Mouse (Mus musculus) forebrain, embryonic 12.5 days (tissue): ENCODE measurements around the gene Ap4e1. TPM values are rescaled to one million over a fixed set of nuclear protein-coding genes. Genes with fewer than 3 reads are reported as not detected.
"Not testable (repeated sequence)": the region's sequence is repeated elsewhere in the genome, so short reads cannot be mapped to it uniquely, and the experiment has no call there.

Source experiments
- ATAC-seq: fragments of 200-750 bp; cut with Nextera tagmentation; 2 replicates; pipeline ENCODE4 v1.8.0; 2017; ENCODE audit warnings: moderate TSS enrichment; ENCODE audit not compliant: low FRiP score
- H3K27ac ChIP-seq: fragments of 300-500 bp; sonication (generic); 2 replicates; pipeline ENCODE4 v1.5.1; 2016; ENCODE audit warnings: mild to moderate bottlenecking
- H3K27me3 ChIP-seq: fragments of 300-500 bp; sonication (generic); 2 replicates; pipeline ENCODE4 v1.6.1; 2016; ENCODE audit warnings: mild to moderate bottlenecking
- H3K36me3 ChIP-seq: fragments of 300-500 bp; sonication (generic); replicated peaks from 2 replicates; pipeline ENCODE4 v1.6.1; 2016; ENCODE audit warnings: mild to moderate bottlenecking
- H3K4me1 ChIP-seq: fragments of 300-500 bp; sonication (generic); 2 replicates; pipeline ENCODE4 v1.6.1; 2016
- H3K4me2 ChIP-seq: fragments of 300-500 bp; sonication (generic); 2 replicates; pipeline ENCODE4 v1.6.1; 2016; ENCODE audit warnings: mild to moderate bottlenecking, moderate library complexity
- H3K4me3 ChIP-seq: fragments of 300-500 bp; sonication (generic); replicated peaks from 2 replicates; pipeline ENCODE4 v1.5.1; 2016; ENCODE audit warnings: mild to moderate bottlenecking
- H3K9ac ChIP-seq: fragments of 300-500 bp; sonication (generic); 2 replicates; pipeline ENCODE4 v1.6.1; 2016; ENCODE audit warnings: mild to moderate bottlenecking
- H3K9me3 ChIP-seq: fragments of 300-500 bp; sonication (generic); 2 replicates; pipeline ENCODE4 v1.6.1; 2016
- WGBS: fragments of 180-500 bp; shearing (Covaris S2); methylation state at CpG from one replicate; pipeline ENCODE4 v1.1.7; 2016; 5-methylcytosine and 5-hydroxymethylcytosine counted together
- microRNA-seq: library from miRNA; unstranded; fragments of <30 nt; microRNA quantifications from one replicate; pipeline ENCODE4, GENCODE M21; 2017
- polyA plus RNA-seq: library from polyadenylated mRNA; unstranded; fragments of >200 nt; fragmentation: Nextera tagmentation; extraction: Ambion mirVana; gene quantifications from 2 replicates; pipeline ENCODE4 v1.2.1, GENCODE M21; 2016

Gene Ap4e1
- polyA plus RNA-seq, 1 experiment from 2014 or later: 15.0 TPM

DNA sequence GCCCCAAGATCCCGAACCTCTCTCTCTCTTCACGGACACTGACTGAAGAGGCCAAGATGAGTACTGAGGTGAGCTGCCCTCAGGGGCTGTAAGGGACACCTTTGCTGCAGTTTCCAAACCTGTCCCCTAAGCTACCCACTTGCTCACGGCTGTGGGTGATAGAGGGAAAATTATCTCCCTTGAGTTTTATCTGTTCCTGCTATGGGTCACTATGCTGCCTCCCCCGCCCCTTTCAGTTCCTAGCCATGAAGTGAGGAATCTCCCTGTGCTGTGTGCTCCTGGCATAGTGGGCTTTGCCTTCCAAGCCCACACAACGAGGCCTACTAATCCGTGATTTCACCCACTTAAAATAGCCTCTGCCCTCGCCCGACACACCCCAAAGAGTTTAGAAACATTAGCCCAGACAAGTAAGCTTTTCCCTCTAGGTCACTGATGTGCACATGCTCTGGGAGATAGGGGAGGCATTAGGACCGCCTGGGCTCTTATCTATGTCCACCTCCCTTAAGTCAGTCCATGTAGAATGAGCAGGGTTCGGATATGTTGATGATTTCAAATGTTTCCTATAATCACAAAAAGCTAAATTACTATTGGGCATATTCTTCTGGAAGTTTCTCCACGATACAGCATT, 72.2 kb downstream of the Ap4e1 start:
- H3K4me1 ChIP-seq: no peaks in the 10 kb centered on the region
- ATAC-seq: no peak
- WGBS: 89% methylated on average over 11 of the region's 11 CpGs
- H3K27ac ChIP-seq: no peak overlapping the region
- H3K27me3 ChIP-seq: no peaks in the 10 kb centered on the region
- no peaks in the 10 kb centered on the region for H3K9me3 ChIP-seq
- no peak overlapping the region for H3K4me3 ChIP-seq
- no peaks in the 10 kb centered on the region for H3K36me3 ChIP-seq
- H3K9ac ChIP-seq: no peak overlapping the region
- no peak overlapping the region for H3K4me2 ChIP-seq

DNA sequence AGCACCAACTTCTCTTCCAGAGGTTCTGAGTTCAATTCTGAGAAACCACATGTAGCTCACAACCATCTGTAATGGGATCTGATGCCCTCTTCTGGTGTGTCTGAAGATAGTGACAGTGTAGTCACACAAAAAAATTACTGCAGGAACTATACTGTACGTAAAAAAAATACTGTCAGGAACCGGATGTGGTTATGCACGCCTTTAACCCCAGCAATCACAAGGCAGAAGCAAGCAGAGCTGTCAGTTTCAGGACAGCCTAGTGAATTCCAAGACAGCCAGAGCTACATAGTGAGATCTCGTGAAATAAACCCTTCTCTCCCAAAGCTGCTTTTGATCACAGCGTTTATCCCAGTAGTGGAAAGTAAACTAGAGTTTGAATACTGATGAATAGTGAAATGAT, 77.7 kb downstream of the Ap4e1 start:
- H3K4me2 ChIP-seq: no peak overlapping the region
- no peak overlapping the region for H3K27ac ChIP-seq
- H3K4me3 ChIP-seq: no peak overlapping the region
- H3K36me3 ChIP-seq: 0 out of 2 replicates have a peak, but pooled peaks cover 4% of the 10 kb centered on the region
- H3K27me3 ChIP-seq: no peaks in the 10 kb centered on the region
- no peak overlapping the region for H3K9ac ChIP-seq
- H3K9me3 ChIP-seq: no peaks in the 10 kb centered on the region
- 93% methylated on average over 5 of the region's 5 CpGs for WGBS
- H3K4me1 ChIP-seq: no peaks in the 10 kb centered on the region
- ATAC-seq: no peak

GRCm38 (mm10) chr2:127090151-127090550, 81.6 kb downstream of the Ap4e1 start:
- not testable (repeated sequence) for H3K27me3 ChIP-seq, ATAC-seq, H3K4me3 ChIP-seq, H3K4me1 ChIP-seq, H3K27ac ChIP-seq, H3K4me2 ChIP-seq, H3K36me3 ChIP-seq, H3K9ac ChIP-seq, H3K9me3 ChIP-seq

- Histone ChIP-seq H3K9me3 (no peaks in the 10 kb centered on the region), H3K4me3 (no peak overlapping the region), H3K36me3 (no peaks in the 10 kb centered on the region), H3K9ac (no peak overlapping the region), H3K4me2 (no peak overlapping the region), H3K4me1 (no peaks in the 10 kb centered on the region), H3K27ac (no peak overlapping the region), H3K27me3 (no peaks in the 10 kb centered on the region)
- ATAC-seq: no peak
- 82% methylated on average over 8 of the region's 8 CpGs for WGBS
These were observed 83.5 kb downstream of the Ap4e1 start for GRCm38 (mm10) chr2:127092000-127092399.

DNA sequence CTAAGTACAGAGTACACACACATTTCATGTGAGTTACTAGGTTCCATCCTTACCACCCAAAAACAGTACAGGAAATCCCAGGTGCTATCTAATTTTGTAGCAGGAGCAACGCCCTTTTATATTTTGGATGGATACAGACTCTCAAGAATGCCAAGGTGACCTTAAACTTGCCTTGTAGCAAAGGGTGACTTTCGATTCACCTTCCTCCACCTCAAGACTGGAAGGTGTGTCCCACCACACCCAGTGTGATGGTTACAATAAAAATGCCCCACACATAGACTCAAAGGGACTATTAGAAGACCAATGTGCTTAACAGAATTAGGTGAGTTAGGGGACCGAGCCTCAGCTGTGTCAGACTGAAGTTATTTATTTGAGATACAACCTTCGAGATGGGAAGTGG, 100.5 kb downstream of the Ap4e1 start:
- Histone ChIP-seq H3K4me3 (no peak overlapping the region), H3K4me2 (no peak overlapping the region), H3K27me3 (no peaks in the 10 kb centered on the region), H3K27ac (no peak overlapping the region), H3K36me3 (peaks cover 92% of the 10 kb centered on the region), H3K9ac (no peak overlapping the region), H3K9me3 (no peaks in the 10 kb centered on the region), H3K4me1 (no peaks in the 10 kb centered on the region)
- no peak for ATAC-seq
- WGBS: 93% methylated on average over 4 of the region's 4 CpGs

Small RNAs within 50 kb of the gene (microRNA-seq; reads per million reads assigned to microRNA genes)
- not detected for gene Gm24081

Other genes with a start within 250 kb of the Ap4e1 start
- 3.2 and 3.6 TPM in 2 replicates for gene Usp50, start 225.2 kb upstream of the Ap4e1 start, polyA plus RNA-seq
- 40.2 and 43.5 TPM in 2 replicates for gene Trpm7, start 132.5 kb upstream of the Ap4e1 start, polyA plus RNA-seq
- gene Sppl2a, start 75.5 kb upstream of the Ap4e1 start, polyA plus RNA-seq: 36.9 and 37.2 TPM in 2 replicates
- gene Blvra, start 61.9 kb downstream of the Ap4e1 start, polyA plus RNA-seq: 18.1 and 18.9 TPM in 2 replicates
- gene Ncaph, start 125.2 kb downstream of the Ap4e1 start, polyA plus RNA-seq: 105 and 111 TPM in 2 replicates
- gene Itpripl1, start 134.7 kb downstream of the Ap4e1 start, polyA plus RNA-seq: 19.2 and 19.4 TPM in 2 replicates
- 3.0 and 3.1 TPM in 2 replicates for gene 1810024B03Rik, start 199.6 kb downstream of the Ap4e1 start, polyA plus RNA-seq
- 95.9 and 100 TPM in 2 replicates for gene Snrnp200, start 199.7 kb downstream of the Ap4e1 start, polyA plus RNA-seq
- 51.3 and 55.0 TPM in 2 replicates for gene Ciao1, start 239.1 kb downstream of the Ap4e1 start, polyA plus RNA-seq
- gene Tmem127, start 239.2 kb downstream of the Ap4e1 start, polyA plus RNA-seq: 29.6 and 33.0 TPM in 2 replicates